Mouse (Mus musculus) ES-Bruce4 (cell line): ENCODE results near the gene Ghrhr.

Experiments used
- CTCF ChIP-seq: IDR thresholded peaks from one replicate; pipeline ENCODE4 v1.8.1; 2011; ENCODE audit warnings: low read depth, low read length
- EP300 ChIP-seq: IDR thresholded peaks from 2 replicates; pipeline ENCODE4 v1.6.1; 2011; ENCODE audit warnings: low read depth, low read length; ENCODE audit not compliant: insufficient read depth
- POLR2A ChIP-seq: IDR thresholded peaks from one replicate; pipeline ENCODE4 v1.8.1; 2011; ENCODE audit warnings: low read length; ENCODE audit not compliant: insufficient read depth

GRCm38 (mm10) chr6:55389321-55389720, 13.2 kb downstream of the Ghrhr start:
- no peak for TF ChIP-seq CTCF
- TF ChIP-seq POLR2A = no peak
- no peak for TF ChIP-seq EP300
